Mouse (Mus musculus) ES-Bruce4 (cell line): ENCODE measurements around the gene Hist1h3h. TPM values are rescaled to one million over a fixed set of nuclear protein-coding genes. Genes with fewer than 3 reads are reported as not detected.
"Not testable (repeated sequence)": the region's sequence is repeated elsewhere in the genome, so short reads cannot be mapped to it uniquely, and the experiment has no call there.

ENCODE experiments used
- H3K27ac ChIP-seq: 2 replicates; pipeline ENCODE4 v1.5.1; 2012; ENCODE audit warnings: low read length, inconsistent platforms; ENCODE audit not compliant: insufficient read depth
- H3K27me3 ChIP-seq: 2 replicates; pipeline ENCODE4 v1.6.1; 2012; ENCODE audit warnings: mild to moderate bottlenecking, low read length, inconsistent platforms; ENCODE audit not compliant: control insufficient read depth, poor library complexity, insufficient read depth, severe bottlenecking
- H3K36me3 ChIP-seq: 2 replicates; pipeline ENCODE4 v1.6.1; 2012; ENCODE audit warnings: inconsistent platforms, mild to moderate bottlenecking, low read length, moderate library complexity; ENCODE audit not compliant: control insufficient read depth, poor library complexity, insufficient read depth, severe bottlenecking
- H3K4me1 ChIP-seq: one replicate; pipeline ENCODE4 v1.8.1; 2011; ENCODE audit warnings: low read length; ENCODE audit not compliant: control insufficient read depth, insufficient read depth
- H3K4me3 ChIP-seq: 2 replicates; pipeline ENCODE4 v1.5.1; 2011; ENCODE audit warnings: low read depth, mild to moderate bottlenecking, low read length
- H3K9ac ChIP-seq: 2 replicates; pipeline ENCODE4 v1.6.1; 2012; ENCODE audit warnings: low read depth, mild to moderate bottlenecking, inconsistent platforms; ENCODE audit not compliant: poor library complexity, severe bottlenecking
- H3K9me3 ChIP-seq: replicated peaks from 2 replicates; pipeline ENCODE4 v1.6.1; 2012; ENCODE audit warnings: mild to moderate bottlenecking, low read length, inconsistent platforms; ENCODE audit not compliant: control insufficient read depth, poor library complexity, insufficient read depth, severe bottlenecking
- CTCF ChIP-seq: IDR thresholded peaks from one replicate; pipeline ENCODE4 v1.8.1; 2011; ENCODE audit warnings: low read depth, low read length
- EP300 ChIP-seq: IDR thresholded peaks from 2 replicates; pipeline ENCODE4 v1.6.1; 2011; ENCODE audit warnings: low read depth, low read length; ENCODE audit not compliant: insufficient read depth
- POLR2A ChIP-seq: IDR thresholded peaks from one replicate; pipeline ENCODE4 v1.8.1; 2011; ENCODE audit warnings: low read length; ENCODE audit not compliant: insufficient read depth
- polyA plus RNA-seq: library from polyadenylated mRNA; stranded (reverse); fragments of >200 nt; gene quantifications from 2 replicates; pipeline ENCODE4 v1.2.4, GENCODE M21; 2011; ENCODE audit warnings: low read depth; ENCODE audit not compliant: missing spikeins, insufficient read depth, insufficient read length

Gene Hist1h3h
- 25.3 and 31.8 TPM in 2 replicates for polyA plus RNA-seq

DNA sequence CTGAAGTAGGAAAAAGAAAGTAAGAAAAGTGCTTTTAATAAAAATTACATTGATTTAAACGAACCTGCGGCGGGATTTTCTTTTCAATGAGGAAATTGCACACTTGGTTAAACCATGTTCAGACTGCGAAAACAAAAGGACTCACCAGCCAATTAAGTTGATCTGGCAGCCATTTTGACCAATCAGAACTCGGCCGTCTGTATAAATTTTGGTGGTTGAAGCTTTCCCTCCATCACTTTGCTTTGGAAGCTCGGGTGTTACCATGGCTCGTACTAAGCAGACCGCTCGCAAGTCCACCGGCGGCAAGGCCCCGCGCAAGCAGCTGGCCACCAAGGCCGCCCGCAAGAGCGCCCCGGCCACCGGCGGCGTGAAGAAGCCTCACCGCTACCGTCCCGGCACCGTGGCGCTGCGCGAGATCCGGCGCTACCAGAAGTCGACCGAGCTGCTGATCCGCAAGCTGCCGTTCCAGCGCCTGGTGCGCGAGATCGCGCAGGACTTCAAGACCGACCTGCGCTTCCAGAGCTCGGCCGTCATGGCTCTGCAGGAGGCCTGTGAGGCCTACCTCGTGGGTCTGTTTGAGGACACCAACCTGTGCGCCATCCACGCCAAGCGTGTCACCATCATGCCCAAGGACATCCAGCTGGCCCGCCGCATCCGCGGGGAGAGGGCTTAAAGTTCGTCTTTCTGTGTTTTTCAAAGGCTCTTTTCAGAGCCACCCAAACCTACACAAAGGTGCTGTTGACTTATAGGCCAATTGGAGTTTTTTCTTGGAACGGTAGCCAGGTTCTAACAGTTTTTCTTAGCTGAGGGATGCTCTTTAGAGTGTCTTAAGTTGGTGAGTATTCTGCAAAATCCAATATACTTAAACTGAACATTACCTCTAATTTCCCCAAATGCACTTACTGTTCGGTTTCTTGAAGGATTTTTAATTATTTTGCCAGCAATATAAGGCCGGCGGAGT, at the start of gene Hist1h3h:
Gene Hist1h3h (plus strand): TSS at position 263 of the 961 bp plus-strand sequence.
- not testable (repeated sequence) for H3K27me3 ChIP-seq, H3K9me3 ChIP-seq, H3K36me3 ChIP-seq, H3K4me1 ChIP-seq
- H3K9ac ChIP-seq: peak within 1 kb of the TSS; percentile 98
- TF ChIP-seq POLR2A (peak; percentile 89), EP300 (0 out of 2 replicates have a peak, but pooled peaks have one; percentile 10)
- peak within 1 kb of the TSS; percentile 98 for H3K27ac ChIP-seq
- H3K4me3 ChIP-seq: peak within 1 kb of the TSS; percentile 97

DNA sequence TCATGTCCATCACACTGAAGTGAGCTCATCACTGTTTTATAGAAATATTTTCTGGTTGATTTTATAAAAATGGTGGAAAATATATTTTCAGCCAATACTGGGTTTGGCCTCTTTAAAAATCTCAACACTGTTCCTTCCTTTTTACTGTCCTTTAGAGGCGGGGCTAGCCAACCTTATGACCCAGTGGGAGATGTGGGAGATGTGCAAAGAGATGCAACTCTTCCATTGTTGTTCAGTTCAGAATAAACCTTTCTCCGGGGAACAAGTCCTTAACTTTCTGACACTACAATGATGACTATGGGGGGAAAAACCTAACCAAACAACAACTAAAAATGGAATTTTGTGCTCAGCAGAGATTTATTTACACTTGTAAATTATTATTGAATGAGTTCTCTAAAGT, 40.2 kb upstream of the Hist1h3h start, which contains the start of gene Olfr1360:
Gene Olfr1360 (minus strand): TSS at position 101 of the 400 bp plus-strand sequence.
- Histone ChIP-seq H3K9me3 (no peaks in the 10 kb centered on the region), H3K4me1 (no peaks in the 10 kb centered on the region), H3K27me3 (no peaks in the 10 kb centered on the region), H3K36me3 (no peaks in the 10 kb centered on the region), H3K27ac (no peak within 1 kb of the TSS), H3K9ac (no peak within 1 kb of the TSS), H3K4me3 (no peak within 1 kb of the TSS)
- TF ChIP-seq EP300 (no peak), POLR2A (no peak), CTCF (no peak)

DNA sequence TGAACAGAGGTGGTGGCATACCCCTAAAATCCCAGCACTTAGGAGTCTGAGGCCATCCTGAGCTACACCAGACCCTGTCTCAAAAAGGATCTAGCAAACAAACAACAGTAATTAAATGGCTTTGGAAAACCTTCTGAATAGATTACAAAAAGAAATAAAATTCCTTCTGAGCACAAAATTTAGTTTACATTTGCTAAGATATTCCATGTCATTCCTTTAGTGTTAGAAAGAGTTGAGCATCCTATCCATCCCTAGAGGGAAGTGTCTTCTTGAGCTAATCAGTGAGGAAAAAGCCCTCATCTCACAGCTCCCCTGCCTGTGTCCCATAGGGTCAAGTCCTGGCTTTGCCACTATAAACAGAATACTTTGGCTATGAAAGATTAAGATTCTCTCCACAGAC, 19.6 kb upstream of the Hist1h3h start, which contains the start of gene Olfr1359:
Gene Olfr1359 (plus strand): TSS at position 301 of the 400 bp plus-strand sequence.
- Histone ChIP-seq H3K27ac (no peak within 1 kb of the TSS), H3K4me1 (no peaks in the 10 kb centered on the region), H3K36me3 (no peaks in the 10 kb centered on the region), H3K4me3 (no peak within 1 kb of the TSS), H3K9me3 (no peaks in the 10 kb centered on the region), H3K9ac (no peak within 1 kb of the TSS), H3K27me3 (no peaks in the 10 kb centered on the region)
- TF ChIP-seq EP300 (no peak), POLR2A (no peak), CTCF (no peak)

DNA sequence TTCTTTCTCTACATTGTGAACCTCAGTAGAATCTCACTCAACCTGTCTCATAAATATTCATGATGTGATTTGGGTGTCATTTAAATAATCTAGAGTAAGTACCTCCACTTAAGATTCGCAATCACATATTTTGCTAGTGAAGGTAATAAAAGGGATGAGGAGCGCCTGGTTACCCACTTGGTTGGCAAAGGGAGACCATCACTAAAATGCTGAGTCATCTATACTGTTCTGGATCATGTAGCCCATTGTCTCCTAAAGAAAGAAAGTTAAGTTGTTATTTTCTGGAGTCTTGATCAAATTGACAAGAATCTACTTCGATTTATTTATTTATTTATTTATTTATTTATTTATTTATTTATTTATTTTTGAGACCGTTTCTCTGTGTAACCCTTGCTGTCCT, 10.8 kb upstream of the Hist1h3h start:
- Histone ChIP-seq H3K27ac (no peak overlapping the region), H3K4me1 (no peaks in the 10 kb centered on the region), H3K9ac (no peak overlapping the region), H3K36me3 (no peaks in the 10 kb centered on the region), H3K27me3 (no peaks in the 10 kb centered on the region), H3K4me3 (no peak overlapping the region), H3K9me3 (no peaks in the 10 kb centered on the region)
- no peak for TF ChIP-seq POLR2A
- no peak for TF ChIP-seq EP300
- no peak for TF ChIP-seq CTCF

DNA sequence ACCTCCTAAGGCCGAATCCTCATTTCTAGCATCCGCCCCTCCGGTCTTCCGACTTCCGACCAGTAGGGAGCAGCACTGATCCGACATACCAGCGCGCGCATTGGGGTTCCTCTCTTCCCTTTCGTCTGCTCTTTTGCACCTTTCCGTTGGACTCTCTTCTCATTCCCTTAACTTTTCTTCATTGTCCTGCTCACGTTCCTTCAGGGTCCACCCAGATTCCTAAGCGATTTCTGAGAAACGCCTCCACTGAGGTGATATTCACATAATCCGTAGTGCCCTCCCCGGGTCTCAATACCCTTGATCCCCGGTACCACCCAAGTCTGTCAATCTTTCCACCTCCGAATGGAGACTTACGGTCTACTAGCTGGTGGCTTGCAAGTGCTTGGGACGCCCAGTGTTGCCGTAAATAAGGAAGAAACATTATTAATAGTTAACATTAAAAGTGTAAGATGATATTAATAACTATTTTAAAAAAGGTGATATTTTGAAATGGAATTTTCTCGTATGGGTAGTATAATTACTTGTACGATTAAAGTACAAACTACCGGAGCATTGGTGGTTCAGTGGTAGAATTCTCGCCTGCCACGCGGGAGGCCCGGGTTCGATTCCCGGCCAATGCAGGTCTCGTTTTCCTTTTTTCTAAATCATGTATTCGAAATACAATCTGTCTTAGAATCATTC, 7.3 kb upstream of the Hist1h3h start:
- peak overlapping the region; percentile 89 for H3K4me3 ChIP-seq
- H3K9me3 ChIP-seq: no peaks in the 10 kb centered on the region
- no peaks in the 10 kb centered on the region for H3K4me1 ChIP-seq
- H3K27ac ChIP-seq: peak overlapping the region; percentile 86
- H3K36me3 ChIP-seq: no peaks in the 10 kb centered on the region
- H3K9ac ChIP-seq: peak overlapping the region; percentile 66
- no peaks in the 10 kb centered on the region for H3K27me3 ChIP-seq
- TF ChIP-seq POLR2A: no peak
- TF ChIP-seq CTCF: peak; percentile 78
- TF ChIP-seq EP300: no peak
